Mouse (Mus musculus) CH12.LX (cell line): ENCODE results near the gene Kirrel3. TPM values are rescaled to one million over a fixed set of nuclear protein-coding genes. Genes with fewer than 3 reads are reported as not detected.

ENCODE experiments used
- DNase-seq: peaks from one replicate; pipeline ENCODE4 v3.0.0-alpha.2; 2013; ENCODE audit errors: extremely low read depth
- H3K27ac ChIP-seq: 2 replicates; pipeline ENCODE4 v1.5.1; 2012; ENCODE audit warnings: low read depth, mild to moderate bottlenecking, control low read depth, moderate library complexity; ENCODE audit not compliant: insufficient read depth
- H3K27me3 ChIP-seq: replicated peaks from 2 replicates; pipeline ENCODE3; 2012; ENCODE audit warnings: inconsistent platforms
- H3K36me3 ChIP-seq, 2 experiments: replicated peaks in 1 of 2; 2 replicates each; pipeline versions ENCODE3 to v1.6.1; 2012; ENCODE audit warnings: inconsistent platforms in 1 of 2, low read length in 1 of 2, mild to moderate bottlenecking in 1 of 2, mixed read lengths in 1 of 2, moderate library complexity in 1 of 2; ENCODE audit not compliant: control insufficient read depth in 1 of 2, insufficient read depth in 1 of 2
- H3K4me1 ChIP-seq, 2 experiments: 2 replicates each; pipeline ENCODE4 v1.6.1; 2012; ENCODE audit warnings: inconsistent platforms in 1 of 2, moderate library complexity in 1 of 2; ENCODE audit not compliant: insufficient read depth in 2 of 2, control insufficient read depth in 1 of 2
- H3K4me2 ChIP-seq: 2 replicates; pipeline ENCODE4 v1.6.1; 2012; ENCODE audit warnings: low read depth, mild to moderate bottlenecking, control low read depth; ENCODE audit not compliant: poor library complexity, insufficient read depth, severe bottlenecking
- H3K4me3 ChIP-seq, 3 experiments: fragments of 150-350 bp in 1 of 3; sonication (generic) in 1 of 3; replicated peaks in 1 of 3; 2 replicates each; pipeline versions ENCODE3 to v1.5.1; 2011 to 2012; ENCODE audit warnings: low read depth in 2 of 3, low read length in 2 of 3, mild to moderate bottlenecking in 2 of 3, moderate library complexity in 2 of 3, control low read depth in 1 of 3, improper control_type of control experiment in 1 of 3, inconsistent platforms in 1 of 3, mixed read lengths in 1 of 3; ENCODE audit not compliant: poor library complexity in 1 of 3
- H3K79me2 ChIP-seq: replicated peaks from 2 replicates; pipeline ENCODE4 v1.6.1; 2012; ENCODE audit warnings: mild to moderate bottlenecking, moderate library complexity; ENCODE audit not compliant: control insufficient read depth, poor library complexity, insufficient read depth, severe bottlenecking; ENCODE audit errors: extremely low read depth
- H3K9ac ChIP-seq: 2 replicates; pipeline ENCODE4 v1.6.1; 2012; ENCODE audit warnings: low read depth, mild to moderate bottlenecking, control low read depth, moderate library complexity; ENCODE audit not compliant: insufficient read depth
- H3K9me3 ChIP-seq: replicated peaks from 2 replicates; pipeline ENCODE3; 2012; ENCODE audit warnings: low read length, inconsistent platforms, mixed read lengths
- CHD1 ChIP-seq: IDR thresholded peaks from 2 replicates; pipeline ENCODE4 v1.6.1; 2012; ENCODE audit warnings: low read depth, low read length, improper control_type of control experiment, inconsistent platforms
- CHD2 ChIP-seq: IDR thresholded peaks from 2 replicates; pipeline ENCODE4 v1.6.1; 2011; ENCODE audit warnings: low read length, improper control_type of control experiment
- CTCF ChIP-seq, 2 experiments: IDR thresholded peaks in 1 of 2; conservative IDR thresholded peaks in 1 of 2; 2 replicates each; pipeline ENCODE4 v1.5.1; 2011 to 2012; ENCODE audit warnings: low read depth in 2 of 2, low read length in 2 of 2, improper control_type of control experiment in 1 of 2, inconsistent platforms in 1 of 2, mild to moderate bottlenecking in 1 of 2, moderate library complexity in 1 of 2
- EP300 ChIP-seq: IDR thresholded peaks from 2 replicates; pipeline ENCODE4 v1.6.1; 2011; ENCODE audit warnings: low read length, improper control_type of control experiment
- GABPA ChIP-seq: IDR thresholded peaks from 2 replicates; pipeline ENCODE4 v1.6.1; 2012; ENCODE audit warnings: low read depth, low read length, improper control_type of control experiment, inconsistent platforms; ENCODE audit not compliant: insufficient replicate concordance
- JUND ChIP-seq: conservative IDR thresholded peaks from 2 replicates; pipeline ENCODE4 v1.6.1; 2011; ENCODE audit warnings: low read depth, low read length, improper control_type of control experiment
- MAFK ChIP-seq: IDR thresholded peaks from 2 replicates; pipeline ENCODE4 v1.6.1; 2011; ENCODE audit warnings: low read length, improper control_type of control experiment; ENCODE audit not compliant: insufficient replicate concordance
- MAZ ChIP-seq: IDR thresholded peaks from 2 replicates; pipeline ENCODE4 v1.6.1; 2012; ENCODE audit warnings: low read depth, mild to moderate bottlenecking, inconsistent platforms, low read length, improper control_type of control experiment, moderate library complexity
- MEF2A ChIP-seq: IDR thresholded peaks from 2 replicates; pipeline ENCODE4 v1.6.1; 2014; ENCODE audit warnings: low read depth, mild to moderate bottlenecking, inconsistent platforms, low read length, improper control_type of control experiment, borderline replicate concordance
- MXI1 ChIP-seq: IDR thresholded peaks from 2 replicates; pipeline ENCODE4 v1.6.1; 2011; ENCODE audit warnings: mild to moderate bottlenecking, low read depth, low read length, improper control_type of control experiment
- PAX5 ChIP-seq: IDR thresholded peaks from 2 replicates; pipeline ENCODE4 v1.6.1; 2012; ENCODE audit warnings: low read length, inconsistent platforms, mixed read lengths
- POLR2A ChIP-seq: IDR thresholded peaks from 2 replicates; pipeline ENCODE4 v1.6.1; 2011; ENCODE audit warnings: low read depth, mild to moderate bottlenecking, improper control_type of control experiment, low read length
- POLR2AphosphoS2 ChIP-seq: IDR thresholded peaks from 2 replicates; pipeline ENCODE4 v1.6.1; 2011; ENCODE audit warnings: low read depth, low read length, improper control_type of control experiment
- SIN3A ChIP-seq: IDR thresholded peaks from 2 replicates; pipeline ENCODE4 v1.6.1; 2012; ENCODE audit warnings: low read length, improper control_type of control experiment, inconsistent platforms
- TBP ChIP-seq: conservative IDR thresholded peaks from 2 replicates; pipeline ENCODE4 v1.6.1; 2011; ENCODE audit warnings: low read depth, low read length, improper control_type of control experiment
- TCF12 ChIP-seq: IDR thresholded peaks from 2 replicates; pipeline ENCODE4 v1.6.1; 2014; ENCODE audit warnings: low read depth, mild to moderate bottlenecking, inconsistent platforms, low read length, improper control_type of control experiment
- UBTF ChIP-seq: IDR thresholded peaks from 2 replicates; pipeline ENCODE4 v1.6.1; 2012; ENCODE audit warnings: low read depth, mild to moderate bottlenecking, inconsistent platforms, low read length, improper control_type of control experiment, moderate library complexity
- USF1 ChIP-seq: IDR thresholded peaks from 2 replicates; pipeline ENCODE4 v1.6.1; 2014; ENCODE audit warnings: low read depth, mild to moderate bottlenecking, inconsistent platforms, low read length, improper control_type of control experiment
- USF2 ChIP-seq: conservative IDR thresholded peaks from 2 replicates; pipeline ENCODE4 v1.6.1; 2011; ENCODE audit warnings: low read depth, low read length, improper control_type of control experiment
- ZKSCAN1 ChIP-seq: IDR thresholded peaks from 2 replicates; pipeline ENCODE4 v1.6.1; 2012; ENCODE audit warnings: low read depth, inconsistent platforms, low read length, improper control_type of control experiment, borderline replicate concordance
- ZNF384 ChIP-seq: IDR thresholded peaks from 2 replicates; pipeline ENCODE4 v1.6.1; 2012; ENCODE audit warnings: low read depth, low read length, improper control_type of control experiment, inconsistent platforms
- dilution Hi-C: fragments of 300-500 bp; cut with MboI; formaldehyde crosslinking; loops from 2 replicates; pipeline ENCODE4 v1.14.3; 2020; ENCODE audit warnings: low sequenced_read_pairs; ENCODE audit not compliant: extremely low pct_unique_long_range_greater_than_20kb, extremely low pct_ligation_motif_present
- in situ Hi-C: fragments of 300-500 bp; cut with MboI; formaldehyde crosslinking; loops from 3 replicates; pipeline ENCODE4 v1.14.3; 2019; ENCODE audit warnings: low sequenced_read_pairs, low pct_ligation_motif_present, low pct_unique_long_range_greater_than_20kb, mixed read lengths
- polyA plus RNA-seq: library from polyadenylated mRNA; unstranded; fragments of >175 nt; gene quantifications from 2 replicates; pipeline ENCODE4 v1.2.1, GENCODE M21; 2012; ENCODE audit warnings: low read depth; ENCODE audit not compliant: insufficient read length
- total RNA-seq, 2 experiments: library from RNA; depleted of rRNA; stranded (reverse); fragments of 300-350 nt in 1 of 2; fragments of >200 nt in 1 of 2; gene quantifications; 2 replicates each; pipeline ENCODE4 v1.2.3; 2012 to 2014

Gene Kirrel3
- total and polyA plus RNA-seq, 3 experiments = not detected

DNA sequence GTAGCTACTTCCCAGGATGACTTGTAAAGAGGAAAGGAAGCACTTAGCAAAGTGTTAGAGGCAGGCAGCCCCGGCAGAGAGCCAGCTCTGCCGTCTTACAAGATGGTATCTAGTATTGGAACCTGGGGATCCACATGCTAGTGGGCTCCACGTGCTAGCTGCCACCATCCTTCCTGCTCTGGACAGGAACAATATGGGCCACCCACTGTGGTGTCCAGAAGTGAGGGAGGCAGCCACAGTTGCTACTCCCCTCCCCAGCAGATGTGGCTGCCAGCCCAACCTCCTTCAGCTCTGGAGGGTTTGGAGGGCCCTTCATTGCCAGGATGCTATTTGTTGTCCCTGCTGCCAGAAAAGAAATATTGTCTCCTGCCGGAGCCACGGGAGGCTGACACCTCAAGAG lies 396.1 kb downstream of the Kirrel3 start:
- in situ Hi-C loops = no loop called here
- no peaks in the 10 kb centered on the region for H3K36me3 ChIP-seq
- H3K9me3 ChIP-seq = no peaks in the 10 kb centered on the region
- peaks cover 0 to 4% of the 10 kb centered on the region in 2 experiments; a peak in 1 of 4 replicates for H3K4me1 ChIP-seq
- no peak overlapping the region for H3K27ac ChIP-seq
- no peak overlapping the region for H3K4me2 ChIP-seq
- no peaks in the 10 kb centered on the region for H3K79me2 ChIP-seq
- peaks cover 69% of the 10 kb centered on the region for H3K27me3 ChIP-seq
- no peak for TF ChIP-seq TBP
- TF ChIP-seq POLR2A = no peak
- TF ChIP-seq MXI1 = no peak
- TF ChIP-seq POLR2AphosphoS2 = no peak
- TF ChIP-seq USF1 = no peak
- no peak for TF ChIP-seq MEF2A
- no peak for TF ChIP-seq ZNF384
- TF ChIP-seq PAX5 = no peak
- no peak for TF ChIP-seq TCF12
- TF ChIP-seq UBTF = no peak
- TF ChIP-seq CTCF (conservative IDR thresholded peaks at IDR 0.05 in 1 of 2, IDR thresholded peaks at IDR 0.05 in 1 of 2; ENCODE audit: low read depth in 2 of 2, low read length in 2 of 2) = no peak
- no peak for TF ChIP-seq SIN3A
- DNase-seq = no peak
- no peak overlapping the region for H3K4me3 ChIP-seq
- dilution Hi-C loops = no loop called here
- no peak overlapping the region for H3K9ac ChIP-seq

GRCm38 (mm10) chr9:34882211-34882610 lies 396.5 kb downstream of the Kirrel3 start:
- in situ Hi-C loops = no loop called here
- dilution Hi-C loops = no loop called here
- TF ChIP-seq MAZ (no peak), SIN3A (no peak), EP300 (no peak), USF2 (no peak), MAFK (no peak)

DNA sequence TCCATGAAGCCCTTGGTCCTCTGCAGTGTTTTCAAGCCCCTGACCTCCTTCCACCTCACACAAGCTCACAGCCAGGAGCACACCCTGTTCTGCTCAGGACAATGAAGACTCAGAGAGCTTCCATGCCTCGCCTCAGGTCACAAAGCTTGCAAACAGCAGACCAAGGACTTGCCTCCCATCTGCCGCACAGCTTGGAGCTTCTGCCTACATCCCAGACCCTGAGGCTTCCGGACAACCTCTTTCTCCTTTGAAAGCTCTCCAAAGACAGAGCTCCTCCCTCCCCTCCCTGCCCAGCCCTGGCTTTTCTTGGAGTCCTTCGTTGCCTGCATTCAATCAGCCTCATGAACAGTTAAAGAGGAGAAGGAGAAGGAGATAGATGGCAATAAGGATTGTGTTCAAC lies 397.4 kb downstream of the Kirrel3 start:
- H3K4me3 ChIP-seq = no peak overlapping the region
- H3K9ac ChIP-seq = no peak overlapping the region
- TF ChIP-seq CHD2 (no peak), USF2 (no peak), ZKSCAN1 (no peak), GABPA (no peak), CHD1 (no peak), JUND (no peak), UBTF (no peak)
- H3K27me3 ChIP-seq = peaks cover 63% of the 10 kb centered on the region
- peaks cover 0 to 4% of the 10 kb centered on the region in 2 experiments; a peak in 1 of 4 replicates for H3K4me1 ChIP-seq
- dilution Hi-C loops (no loop called here), in situ Hi-C loops (no loop called here)
- no peaks in the 10 kb centered on the region for H3K36me3 ChIP-seq
- no peaks in the 10 kb centered on the region for H3K9me3 ChIP-seq
- no peak overlapping the region for H3K4me2 ChIP-seq
- H3K79me2 ChIP-seq = no peaks in the 10 kb centered on the region
- DNase-seq = no peak
- H3K27ac ChIP-seq = no peak overlapping the region

More at GRCm38 (mm10) chr9:34882211-34882610, 396.5 kb downstream of the Kirrel3 start:
- H3K4me1 ChIP-seq = peaks cover 0 to 4% of the 10 kb centered on the region in 2 experiments; a peak in 1 of 4 replicates
- no peak overlapping the region for H3K27ac ChIP-seq
- peaks cover 67% of the 10 kb centered on the region for H3K27me3 ChIP-seq
- H3K36me3 ChIP-seq = no peaks in the 10 kb centered on the region
- no peak overlapping the region for H3K9ac ChIP-seq
- H3K79me2 ChIP-seq = no peaks in the 10 kb centered on the region
- no peak overlapping the region for H3K4me2 ChIP-seq
- DNase-seq = no peak
- H3K4me3 ChIP-seq = no peak overlapping the region
- H3K9me3 ChIP-seq = no peaks in the 10 kb centered on the region
